Mouse (Mus musculus): ENCODE data around the gene Zfp280b.
"Not testable (repeated sequence)": the region's sequence is repeated elsewhere in the genome, so short reads cannot be mapped to it uniquely, and the experiment has no call there.

Zfp280b gene

GRCm38 (mm10) chr10:76030496-76030895 lies 2.0 kb upstream of the Zfp280b start:
- peak; percentile 35 for DNase-seq (ENCODE audit: low read depth, low spot score)

- no peak for DNase-seq (ENCODE audit: low read depth, low spot score)
These were observed 694 bp upstream of the Zfp280b start for GRCm38 (mm10) chr10:76031511-76032401.

GRCm38 (mm10) chr10:76033119-76033455 lies 637 bp downstream of the Zfp280b start:
- peak; percentile 50 for DNase-seq (ENCODE audit: low read depth, low spot score)

- DNase-seq (ENCODE audit: low read depth, low spot score) = peak; percentile 65
These were observed 1.7 kb downstream of the Zfp280b start for GRCm38 (mm10) chr10:76034001-76034600.

- peak; percentile 58 for DNase-seq (ENCODE audit: low read depth, low spot score)
These were observed 2.8 kb downstream of the Zfp280b start for GRCm38 (mm10) chr10:76035277-76035676.

- DNase-seq (ENCODE audit: low read depth, low spot score) = no peak
These were observed 4.5 kb downstream of the Zfp280b start for GRCm38 (mm10) chr10:76036962-76037361.

GRCm38 (mm10) chr10:76045343-76045742 lies 12.9 kb downstream of the Zfp280b start:
- no peak for DNase-seq (ENCODE audit: low read depth, low spot score)

- DNase-seq (ENCODE audit: low read depth, low spot score) = no peak
These were observed 14.3 kb downstream of the Zfp280b start for GRCm38 (mm10) chr10:76046754-76047153.

GRCm38 (mm10) chr10:76047182-76047869 lies 14.9 kb downstream of the Zfp280b start:
- no peak for DNase-seq (ENCODE audit: low read depth, low spot score)

GRCm38 (mm10) chr10:76048967-76049366 lies 16.5 kb downstream of the Zfp280b start:
- DNase-seq (ENCODE audit: low read depth, low spot score) = no peak

- no peak for DNase-seq (ENCODE audit: low read depth, low spot score)
These were observed 19.4 kb downstream of the Zfp280b start for GRCm38 (mm10) chr10:76051860-76052259.

GRCm38 (mm10) chr10:76062439-76062838 lies 30.0 kb downstream of the Zfp280b start:
- DNase-seq (ENCODE audit: low read depth, low spot score) = no peak

- DNase-seq (ENCODE audit: low read depth, low spot score) = no peak
These were observed 35.5 kb downstream of the Zfp280b start for GRCm38 (mm10) chr10:76067674-76068613.

GRCm38 (mm10) chr10:76072080-76072479 lies 39.6 kb downstream of the Zfp280b start:
- not testable (repeated sequence) for DNase-seq (ENCODE audit: low read depth, low spot score)

GRCm38 (mm10) chr10:76077008-76077407 lies 44.6 kb downstream of the Zfp280b start:
- not testable (repeated sequence) for DNase-seq (ENCODE audit: low read depth, low spot score)
